Mouse (Mus musculus) heart, embryonic 15.5 days (tissue): ENCODE results near the gene Cox7c. TPM values are rescaled to one million over a fixed set of nuclear protein-coding genes. Genes with fewer than 3 reads are reported as not detected.
"Not testable (repeated sequence)": the region's sequence is repeated elsewhere in the genome, so short reads cannot be mapped to it uniquely, and the experiment has no call there.

Source experiments
- ATAC-seq: fragments of 200-750 bp; cut with Nextera tagmentation; replicated peaks from 2 replicates; pipeline ENCODE4 v1.8.0; 2017; ENCODE audit warnings: low read depth, moderate TSS enrichment; ENCODE audit not compliant: insufficient number of reproducible peaks, insufficient read depth, low FRiP score
- H3K27ac ChIP-seq: fragments of 300-500 bp; sonication (generic); 2 replicates; pipeline ENCODE4 v1.5.1; 2015; ENCODE audit warnings: mild to moderate bottlenecking, inconsistent platforms
- H3K27me3 ChIP-seq: fragments of 300-500 bp; sonication (generic); 2 replicates; pipeline ENCODE4 v1.6.1; 2015; ENCODE audit warnings: inconsistent platforms
- H3K36me3 ChIP-seq: fragments of 300-500 bp; sonication (generic); 2 replicates; pipeline ENCODE4 v1.6.1; 2015; ENCODE audit warnings: mild to moderate bottlenecking, inconsistent platforms
- H3K4me1 ChIP-seq: fragments of 300-500 bp; sonication (generic); replicated peaks from 2 replicates; pipeline ENCODE4 v1.6.1; 2015; ENCODE audit warnings: inconsistent platforms
- H3K4me2 ChIP-seq: fragments of 300-500 bp; sonication (generic); 2 replicates; pipeline ENCODE4 v1.6.1; 2015; ENCODE audit warnings: inconsistent platforms, mild to moderate bottlenecking, moderate library complexity
- H3K4me3 ChIP-seq: fragments of 300-500 bp; sonication (generic); 2 replicates; pipeline ENCODE4 v1.5.1; 2015; ENCODE audit warnings: mild to moderate bottlenecking, inconsistent platforms
- H3K9ac ChIP-seq: fragments of 300-500 bp; sonication (generic); 2 replicates; pipeline ENCODE4 v1.6.1; 2015; ENCODE audit warnings: mild to moderate bottlenecking, inconsistent platforms
- H3K9me3 ChIP-seq: fragments of 300-500 bp; sonication (generic); replicated peaks from 2 replicates; pipeline ENCODE4 v1.6.1; 2016; ENCODE audit warnings: inconsistent platforms
- WGBS: fragments of 180-500 bp; shearing (Covaris S2); methylation state at CpG from one replicate; pipeline ENCODE4 v1.1.7; 2015; ENCODE audit warnings: mixed read lengths; 5-methylcytosine and 5-hydroxymethylcytosine counted together
- polyA plus RNA-seq: library from polyadenylated mRNA; unstranded; fragments of >200 nt; fragmentation: Nextera tagmentation; extraction: Ambion mirVana; gene quantifications from 2 replicates; pipeline ENCODE4 v1.2.1, GENCODE M21; 2015

The Cox7c gene
- 951 and 1,687 TPM in 2 replicates for polyA plus RNA-seq

GRCm38 (mm10) chr13:86046254-86046951 lies at the start of gene Cox7c:
Cox7c (minus strand) TSS chr13:86046904.
- no peaks in the 10 kb centered on the region for H3K4me1 ChIP-seq
- WGBS = under 1% methylated on average over 51 of the region's 51 CpGs
- ATAC-seq = peak; percentile 97
- H3K36me3 ChIP-seq = peaks cover 7% of the 10 kb centered on the region; the same call in 1 of the 2 replicates
- H3K9ac ChIP-seq = peak within 1 kb of the TSS; percentile 99
- H3K27me3 ChIP-seq = no peaks in the 10 kb centered on the region
- H3K4me3 ChIP-seq = peak within 1 kb of the TSS; percentile 97
- H3K4me2 ChIP-seq = peak within 1 kb of the TSS; percentile 60
- no peaks in the 10 kb centered on the region for H3K9me3 ChIP-seq
- H3K27ac ChIP-seq = peak within 1 kb of the TSS; percentile 90

DNA sequence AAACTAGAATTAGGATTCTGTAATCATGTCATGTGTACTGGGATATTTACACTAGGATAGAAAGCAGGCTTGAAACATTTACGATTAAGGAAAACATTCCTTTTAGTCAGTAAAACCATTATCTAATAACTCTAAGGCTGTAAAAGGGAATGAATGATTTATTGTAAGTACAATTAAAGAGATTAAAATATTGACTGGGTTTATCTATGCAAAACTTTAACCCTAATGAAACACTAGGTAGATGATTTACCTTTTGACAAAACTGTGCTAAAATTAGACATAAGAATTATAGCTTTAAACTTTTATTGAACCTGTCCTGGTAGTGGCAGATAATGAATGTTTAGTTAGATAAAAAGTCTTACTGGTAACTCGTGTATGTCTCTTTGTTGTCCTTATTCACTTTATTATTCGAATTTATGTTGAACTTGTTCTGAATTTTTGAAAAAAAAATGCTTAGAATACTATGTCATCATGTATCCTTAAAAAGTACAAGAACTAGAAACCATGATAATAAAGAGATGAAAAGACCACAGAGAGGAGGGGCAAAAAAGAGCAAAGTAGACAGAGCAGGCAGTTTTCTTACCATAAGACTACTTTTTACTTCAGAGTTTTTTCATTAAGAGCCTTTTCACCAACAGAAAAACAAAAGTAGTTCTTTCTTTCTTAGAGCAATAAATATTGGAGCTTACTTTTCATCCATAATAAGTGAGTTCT lies 21.5 kb upstream of the Cox7c start:
- Histone ChIP-seq H3K4me1 (no peaks in the 10 kb centered on the region), H3K27me3 (no peaks in the 10 kb centered on the region), H3K27ac (no peak overlapping the region), H3K36me3 (no peaks in the 10 kb centered on the region), H3K9me3 (no peaks in the 10 kb centered on the region), H3K4me3 (no peak overlapping the region), H3K4me2 (no peak overlapping the region), H3K9ac (no peak overlapping the region)
- 50% methylated on average over 3 of the region's 3 CpGs for WGBS
- ATAC-seq = no peak

DNA sequence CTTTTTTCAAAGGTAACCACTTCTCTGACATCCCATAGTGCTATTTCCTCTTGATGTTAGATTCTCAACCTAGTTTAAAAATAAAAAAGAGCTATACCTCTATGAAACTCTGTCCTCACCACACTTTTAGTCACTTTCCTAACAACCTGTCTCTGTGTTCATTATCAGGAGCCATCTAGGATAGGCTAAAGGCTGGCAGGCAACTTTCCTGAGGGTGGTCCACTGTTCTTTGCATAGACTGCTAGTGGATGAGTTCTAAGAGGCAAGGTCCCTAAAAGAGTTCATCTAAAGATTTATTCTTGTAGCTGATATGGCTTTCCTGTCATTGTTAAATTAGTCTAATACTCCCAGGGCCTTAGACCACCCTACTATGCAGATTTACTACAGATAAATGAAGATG lies 20.8 kb upstream of the Cox7c start:
- Histone ChIP-seq H3K36me3 (no peaks in the 10 kb centered on the region), H3K4me1 (no peaks in the 10 kb centered on the region), H3K9ac (no peak overlapping the region), H3K9me3 (no peaks in the 10 kb centered on the region), H3K4me2 (no peak overlapping the region), H3K27ac (no peak overlapping the region), H3K27me3 (no peaks in the 10 kb centered on the region), H3K4me3 (no peak overlapping the region)
- ATAC-seq = no peak

GRCm38 (mm10) chr13:86054091-86054490 lies 7.4 kb upstream of the Cox7c start:
- not testable (repeated sequence) for H3K4me3 ChIP-seq, H3K9me3 ChIP-seq, H3K36me3 ChIP-seq, H3K4me1 ChIP-seq, H3K27ac ChIP-seq, H3K4me2 ChIP-seq, H3K27me3 ChIP-seq, H3K9ac ChIP-seq, ATAC-seq
- 23% methylated on average over 8 of the region's 8 CpGs for WGBS

GRCm38 (mm10) chr13:86004907-86005675 lies 41.6 kb downstream of the Cox7c start:
- Histone ChIP-seq H3K27me3 (no peaks in the 10 kb centered on the region), H3K36me3 (no peaks in the 10 kb centered on the region)

More at GRCm38 (mm10) chr13:86004907-86005675, 41.6 kb downstream of the Cox7c start:
- Histone ChIP-seq H3K9ac (no peak overlapping the region), H3K4me2 (no peak overlapping the region), H3K4me3 (no peak overlapping the region), H3K4me1 (no peaks in the 10 kb centered on the region), H3K27ac (no peak overlapping the region), H3K9me3 (no peaks in the 10 kb centered on the region)
- WGBS = 72% methylated on average over 7 of the region's 7 CpGs
- ATAC-seq = no peak
